Mouse (Mus musculus): ENCODE results near the gene 2310033P09Rik. TPM values are rescaled to one million over a fixed set of nuclear protein-coding genes. Genes with fewer than 3 reads are reported as not detected.
"Not testable (repeated sequence)": the region's sequence is repeated elsewhere in the genome, so short reads cannot be mapped to it uniquely, and the experiment has no call there.

Gene 2310033P09Rik
- polyA plus RNA-seq, 1 experiment from 2014 or later: 36.6 TPM

GRCm38 (mm10) chr11:59209003-59209441, 901 bp downstream of the 2310033P09Rik start:
- H3K9me3 ChIP-seq (ENCODE audit: control insufficient read depth, low read length): no peaks in the 10 kb centered on the region
- peak overlapping the region; percentile 86 for H3K4me3 ChIP-seq (ENCODE audit: low read depth, low read length)
- H3K4me2 ChIP-seq (ENCODE audit: low read depth, low read length, severe bottlenecking): peak overlapping the region; percentile 88
- peaks cover 4% of the 10 kb centered on the region; the same call in 1 of the 2 replicates for H3K4me1 ChIP-seq (replicated peaks; ENCODE audit: control insufficient read depth, insufficient read depth, low read length)
- peaks cover 4% of the 10 kb centered on the region; the same call in 1 of the 2 replicates for H3K36me3 ChIP-seq (ENCODE audit: control insufficient read depth, insufficient read depth, low read length)
- H3K9ac ChIP-seq (ENCODE audit: low read length): peak overlapping the region; percentile 86
- DNase-seq (ENCODE audit: low spot score) (peak; percentile 83), ATAC-seq (replicated peaks; ENCODE audit: low FRiP score) (peak; percentile 54)
- no peaks in the 10 kb centered on the region for H3K27me3 ChIP-seq (ENCODE audit: control insufficient read depth, insufficient read depth, low read length)
- no peak overlapping the region for H3K27ac ChIP-seq (ENCODE audit: low read depth, low read length)
- WGBS: 9% methylated on average over 18 of the region's 18 CpGs

DNA sequence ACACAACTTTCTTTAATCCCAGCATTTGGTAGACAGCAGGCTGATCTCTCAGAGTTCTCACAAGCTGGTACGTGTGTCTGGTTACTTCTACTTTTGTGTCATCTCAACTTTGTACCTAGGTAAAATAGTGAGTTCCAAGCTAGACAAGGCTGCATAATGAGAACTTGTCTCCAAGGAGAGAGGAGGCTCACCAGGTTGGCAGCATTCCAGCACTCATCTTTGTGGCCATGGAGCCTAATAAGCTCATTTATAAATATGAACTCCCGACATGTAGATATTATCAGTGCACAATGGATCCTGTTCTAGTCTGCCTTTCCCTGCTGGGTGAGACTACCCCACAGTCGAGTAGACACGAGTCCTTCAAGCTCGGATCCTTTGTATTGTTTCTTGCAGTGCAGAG, 1.5 kb downstream of the 2310033P09Rik start:
- no peak overlapping the region for H3K27ac ChIP-seq (ENCODE audit: low read depth, low read length)
- ATAC-seq (replicated peaks; ENCODE audit: low FRiP score) (no peak), DNase-seq (ENCODE audit: low spot score) (no peak)
- 77% methylated on average over 5 of the region's 5 CpGs for WGBS
- H3K4me2 ChIP-seq (ENCODE audit: low read depth, low read length, severe bottlenecking): peak overlapping the region; percentile 88; the same call in 1 of the 2 replicates
- H3K36me3 ChIP-seq (ENCODE audit: control insufficient read depth, insufficient read depth, low read length): peaks cover 4% of the 10 kb centered on the region; the same call in 1 of the 2 replicates
- peaks cover 4% of the 10 kb centered on the region; the same call in 1 of the 2 replicates for H3K4me1 ChIP-seq (replicated peaks; ENCODE audit: control insufficient read depth, insufficient read depth, low read length)
- no peaks in the 10 kb centered on the region for H3K9me3 ChIP-seq (ENCODE audit: control insufficient read depth, low read length)
- H3K9ac ChIP-seq (ENCODE audit: low read length): no peak overlapping the region; the same call in 1 of the 2 replicates
- peak overlapping the region; percentile 86 for H3K4me3 ChIP-seq (ENCODE audit: low read depth, low read length)
- H3K27me3 ChIP-seq (ENCODE audit: control insufficient read depth, insufficient read depth, low read length): no peaks in the 10 kb centered on the region

- Histone ChIP-seq H3K27ac (ENCODE audit: low read depth, low read length) (no peak overlapping the region), H3K9ac (ENCODE audit: low read length) (no peak overlapping the region), H3K27me3 (ENCODE audit: control insufficient read depth, insufficient read depth, low read length) (no peaks in the 10 kb centered on the region), H3K4me3 (ENCODE audit: low read depth, low read length) (no peak overlapping the region), H3K4me2 (ENCODE audit: low read depth, low read length, severe bottlenecking) (no peak overlapping the region), H3K4me1 (replicated peaks; ENCODE audit: control insufficient read depth, insufficient read depth, low read length) (peaks cover 4% of the 10 kb centered on the region; the same call in 1 of the 2 replicates), H3K9me3 (ENCODE audit: control insufficient read depth, low read length) (no peaks in the 10 kb centered on the region), H3K36me3 (ENCODE audit: control insufficient read depth, insufficient read depth, low read length) (peaks cover 4% of the 10 kb centered on the region; the same call in 1 of the 2 replicates)
- ATAC-seq (replicated peaks; ENCODE audit: low FRiP score): no peak
- 88% methylated on average over 4 of the region's 4 CpGs for WGBS
- no peak for DNase-seq (ENCODE audit: low spot score)
Measured at GRCm38 (mm10) chr11:59210020-59210419, 1.9 kb downstream of the 2310033P09Rik start.

DNA sequence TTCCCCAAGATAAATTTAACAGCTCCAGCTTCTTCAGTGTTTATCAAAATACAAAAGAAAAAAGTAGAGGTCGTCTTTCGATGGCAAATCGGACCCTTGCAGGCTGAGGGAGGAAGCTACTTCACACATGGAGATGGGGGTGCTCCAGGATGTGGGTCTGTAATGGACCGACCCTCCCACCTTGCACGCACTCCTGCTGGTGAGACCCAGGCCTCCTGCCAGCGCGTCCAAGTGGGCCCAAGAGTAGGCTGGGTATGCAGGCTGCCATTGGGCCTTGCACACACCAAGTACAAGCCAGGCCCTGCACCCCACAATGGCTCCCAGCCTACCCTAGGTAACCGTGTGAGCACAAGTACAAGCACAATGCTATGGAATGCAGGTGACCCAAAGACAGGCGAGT, 3.4 kb downstream of the 2310033P09Rik start:
- H3K4me3 ChIP-seq (ENCODE audit: low read depth, low read length); H3K9ac ChIP-seq (ENCODE audit: low read length); H3K4me1 ChIP-seq (replicated peaks; ENCODE audit: control insufficient read depth, insufficient read depth, low read length); DNase-seq (ENCODE audit: low spot score); H3K4me2 ChIP-seq (ENCODE audit: low read depth, low read length, severe bottlenecking); H3K36me3 ChIP-seq (ENCODE audit: control insufficient read depth, insufficient read depth, low read length); H3K27ac ChIP-seq (ENCODE audit: low read depth, low read length); H3K9me3 ChIP-seq (ENCODE audit: control insufficient read depth, low read length); H3K27me3 ChIP-seq (ENCODE audit: control insufficient read depth, insufficient read depth, low read length); ATAC-seq (replicated peaks; ENCODE audit: low FRiP score): not testable (repeated sequence)
- WGBS: 87% methylated on average over 8 of the region's 9 CpGs

DNA sequence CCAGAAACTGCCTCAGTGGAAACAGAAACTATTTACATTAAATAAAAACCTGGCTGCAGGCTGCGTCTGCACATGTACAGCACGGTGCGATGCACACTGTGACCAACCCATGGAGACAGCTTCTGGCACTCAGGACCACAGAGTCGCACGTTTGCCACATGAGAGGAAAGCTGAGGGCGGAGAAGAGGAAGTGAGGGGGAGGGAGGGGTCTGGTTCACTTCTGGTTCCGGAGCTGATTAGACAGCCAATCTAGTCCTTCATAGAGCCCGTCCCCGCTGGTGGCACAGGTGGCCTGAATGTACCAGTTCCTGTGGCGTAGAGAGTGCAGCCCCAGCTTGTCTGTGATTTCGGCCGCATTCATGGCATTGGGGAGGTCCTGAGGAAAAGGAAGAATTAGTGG, 4.2 kb downstream of the 2310033P09Rik start:
- H3K36me3 ChIP-seq (ENCODE audit: control insufficient read depth, insufficient read depth, low read length); ATAC-seq (replicated peaks; ENCODE audit: low FRiP score): not testable (repeated sequence)
- WGBS: 93% methylated on average over 12 of the region's 12 CpGs

GRCm38 (mm10) chr11:59212892-59213494, 4.9 kb downstream of the 2310033P09Rik start:
- no peak for ATAC-seq (replicated peaks; ENCODE audit: low FRiP score)

More for the DNA sequence above, 4.2 kb downstream of the 2310033P09Rik start:
- H3K4me3 ChIP-seq (ENCODE audit: low read depth, low read length); H3K4me1 ChIP-seq (replicated peaks; ENCODE audit: control insufficient read depth, insufficient read depth, low read length); H3K4me2 ChIP-seq (ENCODE audit: low read depth, low read length, severe bottlenecking); H3K9me3 ChIP-seq (ENCODE audit: control insufficient read depth, low read length); DNase-seq (ENCODE audit: low spot score); H3K9ac ChIP-seq (ENCODE audit: low read length); H3K27ac ChIP-seq (ENCODE audit: low read depth, low read length); H3K27me3 ChIP-seq (ENCODE audit: control insufficient read depth, insufficient read depth, low read length): not testable (repeated sequence)

DNA sequence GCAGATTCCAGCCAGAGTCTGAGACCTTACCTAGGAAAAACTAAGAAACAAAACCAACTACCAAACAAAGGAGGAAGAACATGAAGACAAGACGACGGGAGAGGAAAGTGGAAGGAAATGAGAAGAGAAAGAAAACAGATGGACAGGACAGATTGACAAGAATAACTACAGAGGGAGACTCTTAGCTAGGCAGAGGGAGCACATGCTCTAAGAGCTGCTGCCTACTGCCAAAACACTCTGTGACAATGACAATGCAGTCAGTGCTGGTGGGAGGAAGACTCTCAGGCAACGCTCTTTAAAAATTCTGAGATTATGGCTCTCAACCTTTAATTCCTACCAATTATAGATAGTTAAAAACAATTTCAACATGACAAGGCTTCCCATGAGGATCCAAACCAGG, 8.8 kb downstream of the 2310033P09Rik start:
- H3K27ac ChIP-seq (ENCODE audit: low read depth, low read length): no peak overlapping the region
- no peak for ATAC-seq (replicated peaks; ENCODE audit: low FRiP score)
- no peak overlapping the region for H3K4me3 ChIP-seq (ENCODE audit: low read depth, low read length)
- H3K4me1 ChIP-seq (replicated peaks; ENCODE audit: control insufficient read depth, insufficient read depth, low read length): no peaks in the 10 kb centered on the region
- 85% methylated on average over 3 of the region's 3 CpGs for WGBS
- no peak overlapping the region for H3K9ac ChIP-seq (ENCODE audit: low read length)
- H3K27me3 ChIP-seq (ENCODE audit: control insufficient read depth, insufficient read depth, low read length): no peaks in the 10 kb centered on the region
- H3K4me2 ChIP-seq (ENCODE audit: low read depth, low read length, severe bottlenecking): no peak overlapping the region
- H3K9me3 ChIP-seq (ENCODE audit: control insufficient read depth, low read length): no peaks in the 10 kb centered on the region
- H3K36me3 ChIP-seq (ENCODE audit: control insufficient read depth, insufficient read depth, low read length): no peaks in the 10 kb centered on the region; the same call in 1 of the 2 replicates
- no peak for DNase-seq (ENCODE audit: low spot score)

More at GRCm38 (mm10) chr11:59212892-59213494, 4.9 kb downstream of the 2310033P09Rik start:
- Histone ChIP-seq H3K36me3 (ENCODE audit: control insufficient read depth, insufficient read depth, low read length) (peaks cover 2% of the 10 kb centered on the region; the same call in 1 of the 2 replicates), H3K4me2 (ENCODE audit: low read depth, low read length, severe bottlenecking) (no peak overlapping the region), H3K9me3 (ENCODE audit: control insufficient read depth, low read length) (no peaks in the 10 kb centered on the region), H3K4me3 (ENCODE audit: low read depth, low read length) (no peak overlapping the region), H3K27ac (ENCODE audit: low read depth, low read length) (no peak overlapping the region), H3K4me1 (replicated peaks; ENCODE audit: control insufficient read depth, insufficient read depth, low read length) (peaks cover 4% of the 10 kb centered on the region; the same call in 1 of the 2 replicates), H3K9ac (ENCODE audit: low read length) (no peak overlapping the region), H3K27me3 (ENCODE audit: control insufficient read depth, insufficient read depth, low read length) (no peaks in the 10 kb centered on the region)
- 94% methylated on average over 12 of the region's 12 CpGs for WGBS
- DNase-seq (ENCODE audit: low spot score): no peak

GRCm38 (mm10) chr11:59218389-59218998, 10.4 kb downstream of the 2310033P09Rik start:
- H3K36me3 ChIP-seq (ENCODE audit: control insufficient read depth, insufficient read depth, low read length): no peaks in the 10 kb centered on the region; the same call in 1 of the 2 replicates
- ATAC-seq (replicated peaks; ENCODE audit: low FRiP score): no peak

More at GRCm38 (mm10) chr11:59218389-59218998, 10.4 kb downstream of the 2310033P09Rik start:
- H3K4me2 ChIP-seq (ENCODE audit: low read depth, low read length, severe bottlenecking): no peak overlapping the region
- H3K9me3 ChIP-seq (ENCODE audit: control insufficient read depth, low read length): no peaks in the 10 kb centered on the region
- no peak overlapping the region for H3K4me3 ChIP-seq (ENCODE audit: low read depth, low read length)
- no peak for DNase-seq (ENCODE audit: low spot score)
- no peaks in the 10 kb centered on the region for H3K4me1 ChIP-seq (replicated peaks; ENCODE audit: control insufficient read depth, insufficient read depth, low read length)
- H3K27me3 ChIP-seq (ENCODE audit: control insufficient read depth, insufficient read depth, low read length): no peaks in the 10 kb centered on the region
- H3K9ac ChIP-seq (ENCODE audit: low read length): no peak overlapping the region
- H3K27ac ChIP-seq (ENCODE audit: low read depth, low read length): no peak overlapping the region
- 88% methylated on average over 4 of the region's 4 CpGs for WGBS
